Mouse (Mus musculus) heart, postnatal 0 days (tissue): ENCODE measurements around the gene Gkn1. TPM values are rescaled to one million over a fixed set of nuclear protein-coding genes. Genes with fewer than 3 reads are reported as not detected.

Experiments used
- ATAC-seq: fragments of 200-750 bp; cut with Nextera tagmentation; 2 replicates; pipeline ENCODE4 v1.8.0; 2017; ENCODE audit warnings: low read depth, moderate number of reproducible peaks, moderate library complexity; ENCODE audit not compliant: insufficient read depth
- DNase-seq: peaks from one replicate; pipeline ENCODE4 v3.0.0-alpha.2; 2016; ENCODE audit warnings: low spot score
- H3K27ac ChIP-seq: fragments of 300-500 bp; sonication (generic); 2 replicates; pipeline ENCODE4 v1.5.1; 2014; ENCODE audit warnings: low read depth, mild to moderate bottlenecking
- H3K27me3 ChIP-seq: fragments of 300-500 bp; sonication (generic); 2 replicates; pipeline ENCODE4 v1.6.1; 2014; ENCODE audit warnings: low read length, mixed read lengths; ENCODE audit not compliant: control insufficient read depth, insufficient read depth
- H3K36me3 ChIP-seq: fragments of 300-500 bp; sonication (generic); replicated peaks from 2 replicates; pipeline ENCODE4 v1.6.1; 2014; ENCODE audit warnings: low read length, mixed read lengths; ENCODE audit not compliant: control insufficient read depth, insufficient read depth
- H3K4me1 ChIP-seq: fragments of 300-500 bp; sonication (generic); 2 replicates; pipeline ENCODE4 v1.6.1; 2014; ENCODE audit warnings: antibody characterized with exemption; ENCODE audit not compliant: control insufficient read depth, insufficient read depth
- H3K4me2 ChIP-seq: fragments of 300-500 bp; sonication (generic); 2 replicates; pipeline ENCODE4 v1.6.1; 2014; ENCODE audit warnings: low read depth, mild to moderate bottlenecking, low read length, moderate library complexity
- H3K4me3 ChIP-seq: fragments of 300-500 bp; sonication (generic); 2 replicates; pipeline ENCODE4 v1.5.1; 2014; ENCODE audit warnings: low read depth, low read length
- H3K9ac ChIP-seq: fragments of 300-500 bp; sonication (generic); replicated peaks from 2 replicates; pipeline ENCODE4 v1.6.1; 2014; ENCODE audit warnings: low read depth, low read length, mixed read lengths
- H3K9me3 ChIP-seq: fragments of 300-500 bp; sonication (generic); replicated peaks from 2 replicates; pipeline ENCODE4 v1.6.1; 2016; ENCODE audit warnings: low read length; ENCODE audit not compliant: control insufficient read depth
- CTCF ChIP-seq: IDR thresholded peaks from 2 replicates; pipeline ENCODE4 v1.5.1; 2016; ENCODE audit warnings: antibody characterized with exemption, control low read depth, low read depth
- EP300 ChIP-seq: IDR thresholded peaks from 2 replicates; pipeline ENCODE4 v1.6.1; 2016; ENCODE audit warnings: antibody characterized with exemption, low read depth
- WGBS: fragments of 180-500 bp; shearing (Covaris S2); extraction: QIAGEN DNeasy Blood & Tissue Kit; methylation state at CpG from one replicate; pipeline ENCODE4 v1.1.7; 2014; 5-methylcytosine and 5-hydroxymethylcytosine counted together
- polyA plus RNA-seq: library from polyadenylated mRNA; unstranded; fragments of >200 nt; fragmentation: Nextera tagmentation; extraction: Ambion mirVana; gene quantifications from 2 replicates; pipeline ENCODE4 v1.2.1, GENCODE M21; 2015
- total RNA-seq: library from RNA; depleted of rRNA; stranded (reverse); fragments of >200 nt; gene quantifications from 2 replicates; pipeline ENCODE4 v1.2.3, GENCODE M21; 2014; ENCODE audit warnings: low replicate concordance; rRNA removed

The Gkn1 gene
- total and polyA plus RNA-seq, 2 experiments from 2014 or later = not detected

GRCm38 (mm10) chr6:87301991-87302390 is 48.8 kb downstream of the Gkn1 start:
- WGBS = 82% methylated on average over 4 of the region's 4 CpGs
- no peak overlapping the region for H3K4me2 ChIP-seq
- DNase-seq (no peak), ATAC-seq (no peak)
- H3K9me3 ChIP-seq = no peaks in the 10 kb centered on the region
- H3K27ac ChIP-seq = no peak overlapping the region
- H3K4me1 ChIP-seq = no peaks in the 10 kb centered on the region
- H3K4me3 ChIP-seq = no peak overlapping the region
- no peak overlapping the region for H3K9ac ChIP-seq
- TF ChIP-seq CTCF (no peak), EP300 (no peak)
- no peaks in the 10 kb centered on the region for H3K36me3 ChIP-seq
- no peaks in the 10 kb centered on the region for H3K27me3 ChIP-seq

Other genes starting within 250 kb of the Gkn1 start
- gene D6Ertd527e, start 246.2 kb downstream of the Gkn1 start, total RNA-seq = not detected in 2 replicates
- 0.08 TPM in 1 of 2 replicates, not detected in the other for gene D6Ertd527e, start 246.2 kb downstream of the Gkn1 start, polyA plus RNA-seq
- gene Antxr1, start 15.1 kb downstream of the Gkn1 start, total RNA-seq = 12.0 and 18.7 TPM in 2 replicates
- 2.6 TPM in 2 replicates for gene Antxr1, start 15.1 kb downstream of the Gkn1 start, polyA plus RNA-seq
- gene Gkn2, start 22.4 kb upstream of the Gkn1 start, total RNA-seq = not detected in 2 replicates
- not detected in 2 replicates for gene Gkn2, start 22.4 kb upstream of the Gkn1 start, polyA plus RNA-seq
- 1.7 TPM in 1 of 2 replicates, not detected in the other for gene Gkn3, start 38.0 kb upstream of the Gkn1 start, total RNA-seq
- gene Gkn3, start 38.0 kb upstream of the Gkn1 start, polyA plus RNA-seq = 0.68 and 1.3 TPM in 2 replicates
- gene Bmp10, start 78.1 kb upstream of the Gkn1 start, total RNA-seq = 30.0 and 106 TPM in 2 replicates
- 4.0 and 6.0 TPM in 2 replicates for gene Bmp10, start 78.1 kb upstream of the Gkn1 start, polyA plus RNA-seq
- 1.6 and 3.2 TPM in 2 replicates for gene Arhgap25, start 182.3 kb upstream of the Gkn1 start, total RNA-seq
- 3.2 TPM in 2 replicates for gene Arhgap25, start 182.3 kb upstream of the Gkn1 start, polyA plus RNA-seq
- 1.7 and 2.2 TPM in 2 replicates for gene Prokr1, start 239.8 kb upstream of the Gkn1 start, total RNA-seq
- gene Prokr1, start 239.8 kb upstream of the Gkn1 start, polyA plus RNA-seq = 0.11 and 0.25 TPM in 2 replicates